Mouse (Mus musculus): Measurements from ENCODE around the gene Nufip2.

DNA sequence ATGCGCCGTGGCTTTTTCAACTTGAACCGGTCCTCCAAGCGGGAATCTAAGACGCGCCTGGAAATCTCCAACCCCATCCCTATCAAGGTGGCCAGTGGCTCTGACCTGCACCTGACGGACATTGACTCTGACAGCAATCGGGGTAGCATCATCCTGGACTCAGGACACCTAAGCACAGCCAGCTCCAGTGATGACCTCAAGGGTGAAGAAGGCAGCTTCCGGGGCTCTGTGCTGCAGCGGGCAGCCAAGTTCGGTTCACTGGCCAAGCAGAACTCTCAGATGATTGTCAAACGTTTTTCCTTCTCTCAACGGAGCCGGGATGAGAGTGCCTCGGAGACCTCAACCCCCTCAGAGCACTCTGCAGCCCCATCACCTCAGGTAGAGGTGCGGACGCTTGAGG lies 91.5 kb downstream of the Nufip2 start:
- TF ChIP-seq NANOG (IDR thresholded peaks at IDR 0.05; ENCODE audit: borderline replicate concordance, low read length): no peak
- no peak for TF ChIP-seq CTCF (conservative IDR thresholded peaks at IDR 0.05; ENCODE audit: low read length)
